Mouse (Mus musculus) MEL (cell line): ENCODE measurements around the gene March4. TPM values are rescaled to one million over a fixed set of nuclear protein-coding genes. Genes with fewer than 3 reads are reported as not detected.

Source experiments
- DNase-seq: peaks from one replicate; pipeline ENCODE4 v3.0.0; 2011; ENCODE audit warnings: low read depth, low spot score
- H3K27ac ChIP-seq: 2 replicates; pipeline ENCODE4 v1.5.1; 2012; ENCODE audit warnings: low read depth, mild to moderate bottlenecking, control low read depth, low read length, moderate library complexity; ENCODE audit not compliant: control insufficient read depth
- H3K27me3 ChIP-seq, 2 experiments: fragments of 150-350 bp in 1 of 2; sonication (generic) in 1 of 2; 2 replicates each; pipeline ENCODE4 v1.6.1; 2012; ENCODE audit warnings: low read length in 2 of 2, mild to moderate bottlenecking in 2 of 2, improper control_type of control experiment in 1 of 2, moderate library complexity in 1 of 2; ENCODE audit not compliant: insufficient read depth in 2 of 2, control insufficient read depth in 1 of 2
- H3K36me3 ChIP-seq, 2 experiments: 2 replicates each; pipeline ENCODE4 v1.6.1; 2012 to 2014; ENCODE audit warnings: low read length in 2 of 2, improper control_type of control experiment in 1 of 2, inconsistent platforms in 1 of 2, mild to moderate bottlenecking in 1 of 2; ENCODE audit not compliant: insufficient read depth in 2 of 2, control insufficient read depth in 1 of 2
- H3K4me1 ChIP-seq, 2 experiments: fragments of 150-350 bp in 1 of 2; sonication (generic) in 1 of 2; 2 replicates each; pipeline ENCODE4 v1.6.1; 2012; ENCODE audit warnings: low read length in 2 of 2, improper control_type of control experiment in 1 of 2, mild to moderate bottlenecking in 1 of 2; ENCODE audit not compliant: insufficient read depth in 2 of 2, control insufficient read depth in 1 of 2
- H3K4me3 ChIP-seq, 2 experiments: fragments of 150-350 bp in 1 of 2; sonication (generic) in 1 of 2; 2 replicates each; pipeline ENCODE4 v1.5.1; 2012; ENCODE audit warnings: low read depth in 2 of 2, low read length in 2 of 2, mild to moderate bottlenecking in 2 of 2, moderate library complexity in 2 of 2, control low read depth in 1 of 2, improper control_type of control experiment in 1 of 2; ENCODE audit not compliant: control insufficient read depth in 1 of 2, insufficient read depth in 1 of 2
- H3K79me2 ChIP-seq: 2 replicates; pipeline ENCODE4 v1.6.1; 2012; ENCODE audit warnings: mild to moderate bottlenecking, low read length, moderate library complexity; ENCODE audit not compliant: control insufficient read depth, poor library complexity, insufficient read depth
- H3K9ac ChIP-seq: 2 replicates; pipeline ENCODE4 v1.6.1; 2012; ENCODE audit warnings: low read depth, mild to moderate bottlenecking, control low read depth, low read length, moderate library complexity; ENCODE audit not compliant: control insufficient read depth, poor library complexity, severe bottlenecking
- H3K9me3 ChIP-seq: fragments of 150-350 bp; sonication (generic); replicated peaks from 2 replicates; pipeline ENCODE4 v1.6.1; 2012; ENCODE audit warnings: mild to moderate bottlenecking, low read length, improper control_type of control experiment, moderate library complexity; ENCODE audit not compliant: insufficient read depth
- CHD2 ChIP-seq: IDR thresholded peaks from 2 replicates; pipeline ENCODE4 v1.6.1; 2011; ENCODE audit warnings: low read length, improper control_type of control experiment
- EP300 ChIP-seq, 2 experiments: IDR thresholded peaks; 2 replicates each; pipeline ENCODE4 v1.6.1; 2011; ENCODE audit warnings: improper control_type of control experiment in 2 of 2, low read length in 2 of 2, low read depth in 1 of 2, mild to moderate bottlenecking in 1 of 2
- ETS1 ChIP-seq: IDR thresholded peaks from 2 replicates; pipeline ENCODE4 v1.6.1; 2012; ENCODE audit warnings: low read depth, mild to moderate bottlenecking, inconsistent platforms, low read length, improper control_type of control experiment, moderate library complexity
- GABPA ChIP-seq: IDR thresholded peaks from 2 replicates; pipeline ENCODE4 v1.6.1; 2012; ENCODE audit warnings: low read depth, mild to moderate bottlenecking, inconsistent platforms, low read length, improper control_type of control experiment, moderate library complexity
- KAT2A ChIP-seq: conservative IDR thresholded peaks from 2 replicates; pipeline ENCODE4 v1.6.1; 2012; ENCODE audit warnings: low read depth, low read length, improper control_type of control experiment, inconsistent platforms
- MAX ChIP-seq: IDR thresholded peaks from 2 replicates; pipeline ENCODE4 v1.6.1; 2011; ENCODE audit warnings: low read length, improper control_type of control experiment
- MAZ ChIP-seq: IDR thresholded peaks from 2 replicates; pipeline ENCODE4 v1.6.1; 2012; ENCODE audit warnings: low read depth, mild to moderate bottlenecking, inconsistent platforms, low read length, improper control_type of control experiment
- MEF2A ChIP-seq: IDR thresholded peaks from 2 replicates; pipeline ENCODE4 v1.6.1; 2014; ENCODE audit warnings: low read depth, mild to moderate bottlenecking, inconsistent platforms, low read length, improper control_type of control experiment; ENCODE audit not compliant: poor library complexity, insufficient replicate concordance, severe bottlenecking; ENCODE audit errors: extremely low read depth
- MYB ChIP-seq: IDR thresholded peaks from 2 replicates; pipeline ENCODE4 v1.6.1; 2011; ENCODE audit warnings: mild to moderate bottlenecking, low read depth, low read length, improper control_type of control experiment
- NELFE ChIP-seq: IDR thresholded peaks from 2 replicates; pipeline ENCODE4 v1.6.1; 2011; ENCODE audit warnings: low read depth, low read length, improper control_type of control experiment
- NRF1 ChIP-seq: IDR thresholded peaks from 2 replicates; pipeline ENCODE4 v1.6.1; 2014; ENCODE audit warnings: low read depth, mild to moderate bottlenecking, inconsistent platforms, low read length, improper control_type of control experiment, moderate library complexity; ENCODE audit not compliant: poor library complexity, insufficient read depth, severe bottlenecking
- POLR2A ChIP-seq, 2 experiments: IDR thresholded peaks; 2 replicates each; pipeline ENCODE4 v1.6.1; 2011 to 2012; ENCODE audit warnings: low read length in 2 of 2, mild to moderate bottlenecking in 2 of 2, control low read depth in 1 of 2, improper control_type of control experiment in 1 of 2, low read depth in 1 of 2, moderate library complexity in 1 of 2; ENCODE audit not compliant: control insufficient read depth in 1 of 2, insufficient read depth in 1 of 2, poor library complexity in 1 of 2
- RCOR1 ChIP-seq: IDR thresholded peaks from 2 replicates; pipeline ENCODE4 v1.6.1; 2012; ENCODE audit warnings: low read depth, mild to moderate bottlenecking, inconsistent platforms, low read length, improper control_type of control experiment
- SIN3A ChIP-seq: IDR thresholded peaks from 2 replicates; pipeline ENCODE4 v1.6.1; 2012; ENCODE audit warnings: low read length, improper control_type of control experiment, inconsistent platforms
- USF1 ChIP-seq: IDR thresholded peaks from 2 replicates; pipeline ENCODE4 v1.6.1; 2014; ENCODE audit warnings: low read depth, mild to moderate bottlenecking, inconsistent platforms, low read length, improper control_type of control experiment, moderate library complexity
- ZC3H11A ChIP-seq: IDR thresholded peaks from 2 replicates; pipeline ENCODE4 v1.6.1; 2012; ENCODE audit warnings: low read depth, mild to moderate bottlenecking, inconsistent platforms, low read length, improper control_type of control experiment
- ZMIZ1 ChIP-seq: IDR thresholded peaks from 2 replicates; pipeline ENCODE4 v1.6.1; 2012; ENCODE audit warnings: low read depth, mild to moderate bottlenecking, inconsistent platforms, low read length, improper control_type of control experiment, moderate library complexity
- polyA plus RNA-seq, 2 experiments: library from polyadenylated mRNA; stranded (reverse) in 1 of 2; unstranded in 1 of 2; fragments of >175 nt in 1 of 2; fragments of >200 nt in 1 of 2; gene quantifications; 2 replicates each; pipeline versions ENCODE4 v1.2.1 to v1.2.4; 2012; ENCODE audit warnings: low replicate concordance in 2 of 2, low read depth in 1 of 2; ENCODE audit not compliant: insufficient read length in 2 of 2, insufficient read depth in 1 of 2, missing spikeins in 1 of 2
- total RNA-seq: library from RNA; depleted of rRNA; stranded (reverse); fragments of 300-350 nt; gene quantifications from 2 replicates; pipeline ENCODE4 v1.2.3, GENCODE M21; 2012

Gene March4
- total and polyA plus RNA-seq, 3 experiments, result not detected

GRCm38 (mm10) chr1:72535725-72536571 is 782 bp downstream of the March4 start:
- Histone ChIP-seq H3K4me3 (no peak overlapping the region), H3K27me3 (peaks cover 0 to 3% of the 10 kb centered on the region in 2 experiments; a peak in 2 of 4 replicates), H3K79me2 (no peaks in the 10 kb centered on the region), H3K9ac (no peak overlapping the region), H3K4me1 (no peaks in the 10 kb centered on the region), H3K27ac (no peak overlapping the region), H3K36me3 (no peaks in the 10 kb centered on the region), H3K9me3 (no peaks in the 10 kb centered on the region)
- DNase-seq, result no peak
- no peak for TF ChIP-seq MAZ
- TF ChIP-seq ETS1, result no peak
- no peak for TF ChIP-seq MYB

DNA sequence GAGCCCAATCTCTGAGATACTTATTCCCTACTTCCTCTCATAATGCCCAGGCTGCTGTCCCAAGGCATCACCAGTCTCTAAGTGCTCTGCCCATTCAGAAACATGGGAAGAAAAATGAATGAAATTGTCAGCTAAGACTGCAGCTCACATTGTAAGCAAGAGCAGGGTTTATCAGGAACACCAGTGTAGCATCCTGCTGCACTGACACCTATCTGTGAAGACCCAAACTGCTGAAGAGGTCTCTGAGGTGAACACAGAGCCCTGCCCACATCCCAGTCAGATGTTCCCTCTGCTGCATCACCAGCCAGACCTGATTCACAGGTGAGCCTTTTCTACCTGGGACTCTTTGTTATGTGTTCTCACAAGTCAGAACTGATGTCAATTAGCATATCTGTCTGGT is 3.3 kb downstream of the March4 start:
- Histone ChIP-seq H3K79me2 (no peaks in the 10 kb centered on the region), H3K36me3 (no peaks in the 10 kb centered on the region), H3K9me3 (no peaks in the 10 kb centered on the region), H3K27me3 (peaks cover 0 to 1% of the 10 kb centered on the region in 2 experiments; a peak in 1 of 4 replicates), H3K27ac (no peak overlapping the region), H3K4me3 (no peak overlapping the region), H3K4me1 (no peaks in the 10 kb centered on the region)
- DNase-seq, result no peak
- no peak for TF ChIP-seq POLR2A (IDR thresholded peaks at IDR 0.05; ENCODE audit: control insufficient read depth in 1 of 2, insufficient read depth in 1 of 2, low read depth in 1 of 2, low read length in 2 of 2, poor library complexity in 1 of 2)
- TF ChIP-seq SIN3A, result no peak
- no peak for TF ChIP-seq NRF1
- TF ChIP-seq USF1, result no peak
- TF ChIP-seq KAT2A, result no peak
- no peak for TF ChIP-seq RCOR1
- no peak for TF ChIP-seq NELFE
- no peak for TF ChIP-seq EP300 (IDR thresholded peaks at IDR 0.05; ENCODE audit: low read depth in 1 of 2, low read length in 2 of 2)
- TF ChIP-seq ZC3H11A, result no peak
- TF ChIP-seq MEF2A, result no peak
- TF ChIP-seq, all 39 proteins: peak for 0
- H3K9ac ChIP-seq, result no peak overlapping the region

- H3K79me2 ChIP-seq, result no peaks in the 10 kb centered on the region
- TF ChIP-seq KAT2A, result no peak
- no peak for TF ChIP-seq MAX
- no peak for TF ChIP-seq CHD2
- no peak for TF ChIP-seq ZMIZ1
- TF ChIP-seq GABPA, result no peak
- DNase-seq, result no peak
These were observed 3.8 kb downstream of the March4 start for GRCm38 (mm10) chr1:72532926-72533325.

More at GRCm38 (mm10) chr1:72532926-72533325, 3.8 kb downstream of the March4 start:
- H3K4me3 ChIP-seq, result no peak overlapping the region
- H3K9ac ChIP-seq, result no peak overlapping the region
- H3K36me3 ChIP-seq, result no peaks in the 10 kb centered on the region
- no peaks in the 10 kb centered on the region for H3K27me3 ChIP-seq
- H3K4me1 ChIP-seq, result no peaks in the 10 kb centered on the region
- no peaks in the 10 kb centered on the region for H3K9me3 ChIP-seq
- H3K27ac ChIP-seq, result no peak overlapping the region
